Mouse (Mus musculus): ENCODE results near the gene Zfp830.

DNA sequence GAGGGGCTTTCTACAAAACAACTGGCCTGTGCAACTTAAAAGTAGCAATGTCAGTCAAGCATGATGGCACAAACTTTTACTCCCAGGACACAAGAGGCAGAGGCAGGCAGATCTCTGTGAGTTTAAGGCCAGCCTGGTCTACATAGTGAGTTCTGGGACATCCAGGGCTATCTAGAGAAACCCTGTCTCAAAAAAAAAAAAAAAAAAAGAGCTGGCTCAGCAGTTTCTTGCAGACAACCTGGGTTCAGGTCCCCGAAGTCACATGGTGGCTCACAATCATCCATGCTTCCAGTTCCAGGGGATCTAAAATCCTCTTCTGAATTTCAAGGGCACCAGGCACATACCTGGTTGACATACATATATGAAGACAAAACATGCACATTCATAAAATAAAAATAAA lies 8.2 kb upstream of the Zfp830 start:
- TF ChIP-seq CTCF (IDR thresholded peaks at IDR 0.05; ENCODE audit: low read depth, low read length) (no peak), POLR2A (IDR thresholded peaks at IDR 0.05; ENCODE audit: borderline replicate concordance, low read depth, low read length) (no peak)

All from bone marrow macrophage, adult 2 months (primary cell).